Mouse (Mus musculus): Measurements from ENCODE around the gene Msh4.

- TF ChIP-seq MAFK (IDR thresholded peaks at IDR 0.05; ENCODE audit: insufficient replicate concordance, low read length) (no peak), ZC3H11A (IDR thresholded peaks at IDR 0.05; ENCODE audit: low read depth, low read length) (no peak), CTCF (conservative IDR thresholded peaks at IDR 0.05 in 1 of 2, IDR thresholded peaks at IDR 0.05 in 1 of 2; ENCODE audit: low read depth in 2 of 2, low read length in 2 of 2) (no peak)
These were observed 79.3 kb downstream of the Msh4 start for GRCm38 (mm10) chr3:153826616-153827015.
